Mouse (Mus musculus): ENCODE measurements around the gene Cd69.

The Cd69 gene

GRCm38 (mm10) chr6:129275220-129275619, at the start of gene Cd69:
Gene Cd69 (minus strand): TSS chr6:129275436.
- peak; percentile 63 for DNase-seq

GRCm38 (mm10) chr6:129319331-129319730, 44.1 kb upstream of the Cd69 start:
- DNase-seq = no peak

DNA sequence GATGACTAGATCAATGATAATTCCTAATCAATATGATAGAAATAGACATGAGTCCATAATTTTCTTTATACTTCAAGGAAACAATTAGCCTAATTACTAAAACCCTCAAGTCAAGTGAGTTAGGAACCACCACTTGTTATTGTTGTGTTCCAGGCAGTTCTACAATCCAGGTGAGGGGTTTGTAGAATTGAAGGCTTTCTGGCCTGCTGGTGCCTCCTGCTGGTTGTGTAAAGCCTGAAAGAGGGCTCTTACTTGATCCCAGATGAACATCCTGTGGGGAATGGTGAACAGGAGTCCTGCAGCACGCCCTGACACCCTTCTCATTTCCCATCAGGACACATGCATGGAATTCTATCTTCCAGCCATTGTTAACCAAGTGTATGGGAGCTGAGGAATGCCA, 43.2 kb upstream of the Cd69 start:
- peak; percentile 65 for DNase-seq

- DNase-seq = no peak
Observed at GRCm38 (mm10) chr6:129316463-129316862, 41.2 kb upstream of the Cd69 start.

- no peak for DNase-seq
Observed at GRCm38 (mm10) chr6:129315698-129316097, 40.5 kb upstream of the Cd69 start.

- DNase-seq = no peak
Observed at GRCm38 (mm10) chr6:129314655-129315168, 39.5 kb upstream of the Cd69 start.

- no peak for DNase-seq
Observed at GRCm38 (mm10) chr6:129312499-129312898, 37.3 kb upstream of the Cd69 start.

DNA sequence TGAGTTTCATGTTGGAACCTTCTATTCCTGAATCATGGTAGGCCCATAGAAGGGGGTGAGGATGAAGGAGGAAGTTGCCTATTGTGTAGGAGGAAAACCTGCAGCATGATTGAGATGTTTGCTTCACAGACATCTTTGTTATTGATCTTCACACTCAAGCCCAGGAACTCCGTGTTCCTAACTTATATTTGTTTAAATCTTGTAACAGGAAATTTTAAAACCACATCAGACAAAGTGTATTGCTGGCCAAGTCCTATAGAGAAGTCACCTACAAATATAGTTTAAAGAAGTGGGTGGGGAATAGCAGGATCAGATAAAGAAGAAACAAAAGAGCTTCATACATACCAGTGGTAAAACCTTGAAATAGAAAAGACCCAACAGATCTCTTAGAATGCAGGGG, 28.9 kb upstream of the Cd69 start:
- DNase-seq = no peak

GRCm38 (mm10) chr6:129288708-129289107, 13.5 kb upstream of the Cd69 start:
- DNase-seq = no peak

DNA sequence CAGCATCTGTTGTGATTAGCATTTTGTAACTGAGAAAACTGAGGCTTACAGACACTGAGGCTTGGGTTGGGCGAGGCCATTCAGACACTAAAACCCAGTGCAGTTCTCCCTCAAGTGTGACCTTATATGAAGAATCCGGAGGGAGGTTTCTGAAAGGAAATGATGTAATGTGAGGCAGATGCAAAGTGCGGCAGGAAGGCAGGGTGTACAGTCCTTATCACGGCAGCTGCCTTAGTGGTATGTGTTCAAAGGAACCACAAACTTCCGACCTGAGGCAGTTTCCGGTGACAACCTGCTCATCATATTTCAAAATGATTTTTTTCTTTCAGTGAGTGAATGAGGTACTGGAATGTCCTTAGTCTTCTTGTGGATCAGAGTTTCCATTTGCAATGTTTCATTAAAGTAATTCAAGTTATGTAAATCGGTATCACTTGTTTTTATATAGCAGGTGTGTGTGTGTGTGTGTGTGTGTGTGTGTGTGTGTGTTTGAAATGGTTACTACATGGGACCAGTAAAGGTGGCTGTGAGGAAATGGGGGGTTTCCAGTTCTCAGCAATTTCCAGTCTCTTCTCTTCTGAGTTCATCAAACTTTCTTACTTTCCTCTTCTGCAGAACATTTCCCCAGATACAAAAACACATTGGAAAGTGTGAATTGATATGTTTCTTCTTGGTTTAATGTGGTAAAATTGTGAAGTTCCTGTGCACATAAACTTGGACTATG, 9.3 kb upstream of the Cd69 start:
- peak; percentile 71 for DNase-seq

- no peak for DNase-seq
Observed at GRCm38 (mm10) chr6:129283271-129283670, 8.0 kb upstream of the Cd69 start.

DNA sequence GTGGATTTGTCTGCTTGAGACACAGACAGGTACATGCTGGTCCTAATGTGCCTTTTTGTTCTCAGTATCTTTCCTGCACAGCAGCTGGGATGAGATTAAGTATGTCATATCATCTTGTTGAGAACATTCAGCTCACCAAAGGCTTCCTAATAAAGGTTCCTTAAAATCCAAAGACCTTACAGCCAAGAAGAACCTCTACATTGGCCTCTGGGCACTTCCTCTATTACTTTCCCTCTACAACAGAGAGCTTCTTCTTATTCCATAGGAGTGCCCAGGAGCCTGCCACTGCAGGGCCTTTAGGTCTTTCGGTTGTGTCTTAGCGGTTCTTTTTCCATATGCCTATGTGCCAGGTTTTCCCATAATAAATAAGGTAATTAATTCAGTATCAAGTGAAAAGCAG, 1.2 kb upstream of the Cd69 start:
- DNase-seq = no peak

GRCm38 (mm10) chr6:129275624-129276203, 478 bp upstream of the Cd69 start:
- no peak for DNase-seq

- DNase-seq = no peak
Observed at GRCm38 (mm10) chr6:129274476-129274875, 760 bp downstream of the Cd69 start.

DNA sequence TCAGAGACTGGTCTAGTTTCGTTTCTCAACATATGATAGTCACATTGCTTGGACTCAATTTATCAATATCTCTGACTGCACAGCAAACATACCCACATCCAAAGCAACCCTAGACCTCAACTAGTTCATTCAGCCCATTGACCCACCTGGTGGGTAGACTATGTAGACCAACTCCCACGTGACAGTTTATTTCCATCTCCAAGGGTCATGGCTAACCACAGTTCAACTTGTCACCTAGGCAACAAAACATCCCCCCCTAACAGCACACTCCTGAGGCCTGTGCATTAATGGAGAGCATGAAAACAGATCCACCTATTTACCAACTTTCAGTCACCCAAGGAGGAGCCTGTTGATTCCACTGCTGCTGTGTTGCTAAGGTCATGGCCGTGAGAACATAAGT, 1.6 kb downstream of the Cd69 start:
- DNase-seq = no peak

- DNase-seq = no peak
Observed at GRCm38 (mm10) chr6:129266438-129267022, 8.7 kb downstream of the Cd69 start.

- no peak for DNase-seq
Observed at GRCm38 (mm10) chr6:129265821-129266220, 9.4 kb downstream of the Cd69 start.

DNA sequence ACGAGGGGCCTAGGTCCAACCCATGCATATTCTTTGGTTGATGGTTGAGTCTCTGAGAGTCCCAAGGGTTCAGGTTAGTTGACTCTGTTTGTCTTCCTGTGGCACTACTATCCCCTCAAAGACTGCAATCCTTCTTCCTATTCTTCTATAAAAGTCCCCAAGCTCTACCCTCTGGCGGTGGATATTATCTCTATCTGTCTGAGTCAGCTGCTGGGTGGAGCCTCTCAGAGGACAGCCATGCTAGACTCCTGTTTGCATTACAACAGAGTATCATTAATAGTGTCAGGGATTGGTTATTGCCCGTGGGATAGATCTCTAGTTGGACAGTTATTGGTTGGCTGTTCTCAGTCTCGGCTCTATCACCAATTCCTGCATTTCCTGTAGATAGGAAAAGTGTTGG, 14.3 kb downstream of the Cd69 start:
- no peak for DNase-seq

GRCm38 (mm10) chr6:129260034-129260433, 15.2 kb downstream of the Cd69 start:
- DNase-seq = no peak

GRCm38 (mm10) chr6:129256018-129256417, 19.2 kb downstream of the Cd69 start:
- DNase-seq = peak; percentile 31

GRCm38 (mm10) chr6:129254949-129255602, 20.2 kb downstream of the Cd69 start:
- no peak for DNase-seq

DNA sequence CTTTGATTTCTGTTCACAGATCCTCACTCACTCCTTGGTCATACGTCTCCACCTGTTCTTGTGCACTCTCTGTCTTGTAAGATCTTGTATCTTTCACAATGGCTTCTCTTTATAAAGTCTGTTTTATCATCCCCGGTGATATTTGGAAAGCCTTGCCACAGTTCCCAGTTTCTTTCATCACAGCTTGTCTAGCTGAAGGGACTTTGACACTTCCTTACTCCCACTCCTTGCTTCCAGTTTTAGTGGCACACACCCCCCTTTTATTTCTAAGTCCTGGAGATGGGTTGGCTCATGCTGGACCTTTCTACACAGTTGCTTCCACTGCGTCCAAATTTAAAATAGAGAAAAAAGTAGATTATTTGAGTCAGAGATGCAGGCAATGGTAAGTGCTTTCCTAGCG, 20.9 kb downstream of the Cd69 start:
- DNase-seq = no peak

DNA sequence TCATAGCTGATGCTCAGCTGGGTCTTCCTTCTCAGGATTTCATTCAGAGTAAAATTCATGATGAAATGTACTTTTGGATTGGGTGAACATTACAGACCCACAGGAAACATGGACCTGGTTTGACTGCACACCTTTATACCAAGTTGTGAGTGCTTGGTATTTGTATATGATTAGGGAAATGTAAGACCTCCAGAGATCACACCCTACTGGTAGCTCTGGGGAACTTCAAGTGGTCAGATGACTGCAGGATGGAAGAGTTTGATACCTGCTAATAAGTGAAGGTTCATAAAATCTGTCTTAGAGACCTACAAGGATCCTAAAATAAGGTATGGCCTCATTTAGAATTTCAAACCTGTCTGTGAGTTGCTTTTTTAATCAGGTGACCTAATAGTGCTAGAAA, 27.0 kb downstream of the Cd69 start:
- no peak for DNase-seq

DNA sequence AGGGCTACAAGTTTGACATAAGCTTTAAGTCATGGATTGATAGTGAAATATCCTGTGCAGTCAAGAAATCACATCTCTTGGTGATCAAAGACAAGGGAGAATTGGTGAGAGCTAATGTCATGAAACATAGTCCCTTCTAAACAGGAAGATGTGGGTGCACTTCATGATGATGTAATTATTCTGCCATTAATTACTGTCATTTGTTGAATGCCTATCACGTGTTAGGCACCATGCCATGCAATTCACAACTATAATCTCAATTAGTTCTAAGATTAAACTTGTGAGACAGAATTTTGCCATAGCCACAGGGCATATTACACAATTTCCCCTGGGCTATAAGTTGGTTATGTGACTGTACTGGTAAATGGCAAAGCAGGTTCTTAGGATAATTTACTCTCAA, 28.2 kb downstream of the Cd69 start:
- DNase-seq = no peak
